Mouse (Mus musculus): Measurements from ENCODE around the gene Kif18b. TPM values are rescaled to one million over a fixed set of nuclear protein-coding genes. Genes with fewer than 3 reads are reported as not detected.
A peak's percentile ranks its signal among the peaks of the same experiment; 100 is the strongest.

Gene Kif18b
- polyA plus RNA-seq, 1 experiment, result 18.4 TPM

DNA sequence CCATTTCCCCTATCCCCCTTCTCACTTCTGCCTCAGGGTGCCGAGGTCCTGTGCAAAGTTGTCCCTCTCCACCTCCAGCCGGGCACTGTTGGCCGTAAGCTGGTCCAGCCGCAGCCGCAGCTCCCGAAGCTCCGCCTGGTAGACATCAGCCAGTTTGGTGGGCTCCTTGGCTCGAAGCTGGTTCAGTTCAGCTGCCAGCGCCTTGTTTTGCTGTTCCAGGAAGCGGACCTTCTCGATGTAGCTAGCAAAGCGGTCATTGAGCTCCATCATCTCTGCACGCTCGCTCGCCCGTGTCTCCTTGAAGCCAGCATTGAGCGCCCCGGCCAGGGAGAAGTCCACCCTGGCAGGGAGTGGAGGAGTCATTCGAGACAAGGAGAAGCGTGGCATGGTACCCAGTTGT is 28.3 kb downstream of the Kif18b start:
- no peak overlapping the region for H3K4me3 ChIP-seq
- H3K36me3 ChIP-seq (ENCODE audit: control insufficient read depth, insufficient read depth), result no peaks in the 10 kb centered on the region
- no peaks in the 10 kb centered on the region for H3K79me2 ChIP-seq (ENCODE audit: control insufficient read depth, insufficient read depth)
- no peak overlapping the region for H3K4me2 ChIP-seq (ENCODE audit: low read depth)
- no peak overlapping the region for H3ac ChIP-seq (ENCODE audit: control insufficient read depth, insufficient read length)
- no peak for TF ChIP-seq TCF12 (IDR thresholded peaks at IDR 0.05; ENCODE audit: insufficient read depth, poor library complexity, severe bottlenecking)
- no peaks in the 10 kb centered on the region for H3K27me3 ChIP-seq (ENCODE audit: control insufficient read depth, insufficient read depth, insufficient read length)

- TF ChIP-seq E2F4 (IDR thresholded peaks at IDR 0.05; ENCODE audit: insufficient read depth) (no peak), CEBPB (IDR thresholded peaks at IDR 0.05; ENCODE audit: insufficient read depth, poor library complexity, severe bottlenecking) (no peak), MAX (IDR thresholded peaks at IDR 0.05; ENCODE audit: low read depth) (no peak), USF1 (IDR thresholded peaks at IDR 0.05; ENCODE audit: low read depth) (no peak), TCF12 (IDR thresholded peaks at IDR 0.05; ENCODE audit: insufficient read depth, poor library complexity, severe bottlenecking) (no peak), TCF3 (IDR thresholded peaks at IDR 0.05; ENCODE audit: insufficient read length, low read depth) (no peak), POLR2A (IDR thresholded peaks at IDR 0.05; ENCODE audit: insufficient read length, low read depth) (no peak), SRF (IDR thresholded peaks at IDR 0.05; ENCODE audit: control insufficient read depth, insufficient read length, low read depth) (no peak), POLR2AphosphoS2 (IDR thresholded peaks at IDR 0.05; ENCODE audit: insufficient read length, low read depth) (no peak), MYOG (IDR thresholded peaks at IDR 0.05; ENCODE audit: control insufficient read depth in 1 of 3, insufficient read depth in 1 of 3, insufficient read length in 2 of 3, low read depth in 2 of 3) (no peak), MYOD1 (IDR thresholded peaks at IDR 0.05; ENCODE audit: control insufficient read depth in 1 of 3, insufficient read length in 2 of 3, low read depth in 2 of 3) (no peak), REST (IDR thresholded peaks at IDR 0.05; ENCODE audit: insufficient read depth, insufficient read length) (no peak)
- Histone ChIP-seq H3ac (ENCODE audit: control insufficient read depth, insufficient read length) (no peak overlapping the region), H3K4me3 (no peak overlapping the region), H3K79me2 (ENCODE audit: control insufficient read depth, insufficient read depth) (no peaks in the 10 kb centered on the region), H3K4me2 (ENCODE audit: low read depth) (no peak overlapping the region), H3K36me3 (ENCODE audit: control insufficient read depth, insufficient read depth) (no peaks in the 10 kb centered on the region), H3K27me3 (ENCODE audit: control insufficient read depth, insufficient read depth, insufficient read length) (no peaks in the 10 kb centered on the region)
These were observed 29.1 kb downstream of the Kif18b start for GRCm38 (mm10) chr11:102895779-102896178.

- Histone ChIP-seq H3ac (ENCODE audit: control insufficient read depth, insufficient read length) (no peak overlapping the region), H3K4me3 (no peak overlapping the region), H3K79me2 (ENCODE audit: control insufficient read depth, insufficient read depth) (no peaks in the 10 kb centered on the region), H3K36me3 (ENCODE audit: control insufficient read depth, insufficient read depth) (no peaks in the 10 kb centered on the region), H3K4me2 (ENCODE audit: low read depth) (no peak overlapping the region), H3K27me3 (ENCODE audit: control insufficient read depth, insufficient read depth, insufficient read length) (no peaks in the 10 kb centered on the region)
- TF ChIP-seq MAX (IDR thresholded peaks at IDR 0.05; ENCODE audit: low read depth) (no peak), USF1 (IDR thresholded peaks at IDR 0.05; ENCODE audit: low read depth) (no peak), POLR2AphosphoS2 (IDR thresholded peaks at IDR 0.05; ENCODE audit: insufficient read length, low read depth) (no peak), TCF12 (IDR thresholded peaks at IDR 0.05; ENCODE audit: insufficient read depth, poor library complexity, severe bottlenecking) (no peak), TCF3 (IDR thresholded peaks at IDR 0.05; ENCODE audit: insufficient read length, low read depth) (no peak), E2F4 (IDR thresholded peaks at IDR 0.05; ENCODE audit: insufficient read depth) (no peak), MYOD1 (IDR thresholded peaks at IDR 0.05; ENCODE audit: control insufficient read depth in 1 of 3, insufficient read length in 2 of 3, low read depth in 2 of 3) (no peak), SRF (IDR thresholded peaks at IDR 0.05; ENCODE audit: control insufficient read depth, insufficient read length, low read depth) (no peak), POLR2A (IDR thresholded peaks at IDR 0.05; ENCODE audit: insufficient read length, low read depth) (no peak)
These were observed 30.2 kb downstream of the Kif18b start for GRCm38 (mm10) chr11:102894716-102895115.

DNA sequence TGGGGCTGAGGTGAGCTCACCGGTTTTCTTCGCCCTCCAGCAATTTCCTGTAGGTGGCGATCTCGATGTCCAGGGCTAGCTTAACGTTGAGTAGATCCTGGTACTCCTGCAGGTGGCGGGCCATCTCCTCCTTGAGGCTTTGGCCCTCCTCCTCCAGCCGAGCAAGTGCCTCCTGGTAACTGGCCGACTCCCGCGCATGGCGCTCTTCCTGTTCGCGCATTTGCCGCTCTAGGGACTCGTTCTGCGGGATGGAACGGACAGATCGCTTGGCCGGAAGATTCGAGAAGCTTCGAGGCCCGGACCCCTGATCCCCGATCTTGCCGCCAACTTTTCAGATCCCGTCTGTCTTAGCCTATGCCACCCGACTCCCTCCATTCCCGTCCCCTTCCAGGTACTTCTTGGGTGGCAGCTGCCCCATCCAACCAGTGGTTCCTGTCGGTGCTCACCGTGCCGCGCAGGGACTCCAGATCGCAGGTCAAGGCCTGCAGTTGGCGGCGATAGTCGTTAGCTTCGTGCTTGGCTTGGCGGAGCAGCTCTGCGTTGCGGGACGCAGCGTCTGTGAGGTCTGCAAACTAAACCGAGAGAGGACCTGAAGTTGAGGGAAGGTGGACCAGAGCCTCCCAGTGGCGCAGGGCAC is 31.8 kb downstream of the Kif18b start:
- H3ac ChIP-seq (ENCODE audit: control insufficient read depth, insufficient read length), result no peak overlapping the region
- no peak overlapping the region for H3K4me2 ChIP-seq (ENCODE audit: low read depth)
- no peaks in the 10 kb centered on the region for H3K79me2 ChIP-seq (ENCODE audit: control insufficient read depth, insufficient read depth)
- no peaks in the 10 kb centered on the region for H3K36me3 ChIP-seq (ENCODE audit: control insufficient read depth, insufficient read depth)
- no peak for TF ChIP-seq POLR2A (IDR thresholded peaks at IDR 0.05; ENCODE audit: insufficient read length, low read depth)
- no peak for TF ChIP-seq E2F4 (IDR thresholded peaks at IDR 0.05; ENCODE audit: insufficient read depth)
- no peak for TF ChIP-seq POLR2AphosphoS2 (IDR thresholded peaks at IDR 0.05; ENCODE audit: insufficient read length, low read depth)
- no peak for TF ChIP-seq MAX (IDR thresholded peaks at IDR 0.05; ENCODE audit: low read depth)
- TF ChIP-seq USF1 (IDR thresholded peaks at IDR 0.05; ENCODE audit: low read depth), result no peak
- no peak for TF ChIP-seq CEBPB (IDR thresholded peaks at IDR 0.05; ENCODE audit: insufficient read depth, poor library complexity, severe bottlenecking)
- no peak for TF ChIP-seq REST (IDR thresholded peaks at IDR 0.05; ENCODE audit: insufficient read depth, insufficient read length)
- no peak for TF ChIP-seq TCF3 (IDR thresholded peaks at IDR 0.05; ENCODE audit: insufficient read length, low read depth)
- TF ChIP-seq TCF12 (IDR thresholded peaks at IDR 0.05; ENCODE audit: insufficient read depth, poor library complexity, severe bottlenecking), result no peak
- no peak for TF ChIP-seq MYOG (IDR thresholded peaks at IDR 0.05; ENCODE audit: control insufficient read depth in 1 of 3, insufficient read depth in 1 of 3, insufficient read length in 2 of 3, low read depth in 2 of 3)
- TF ChIP-seq SRF (IDR thresholded peaks at IDR 0.05; ENCODE audit: control insufficient read depth, insufficient read length, low read depth), result no peak
- no peak for TF ChIP-seq MYOD1 (IDR thresholded peaks at IDR 0.05; ENCODE audit: control insufficient read depth in 1 of 3, insufficient read length in 2 of 3, low read depth in 2 of 3)
- H3K27me3 ChIP-seq (ENCODE audit: control insufficient read depth, insufficient read depth, insufficient read length), result no peaks in the 10 kb centered on the region
- no peak overlapping the region for H3K4me3 ChIP-seq

GRCm38 (mm10) chr11:102890096-102890495 is 34.8 kb downstream of the Kif18b start:
- no peak overlapping the region for H3K4me3 ChIP-seq
- H3K4me2 ChIP-seq (ENCODE audit: low read depth), result no peak overlapping the region
- no peak for TF ChIP-seq E2F4 (IDR thresholded peaks at IDR 0.05; ENCODE audit: insufficient read depth)
- no peak for TF ChIP-seq POLR2A (IDR thresholded peaks at IDR 0.05; ENCODE audit: insufficient read length, low read depth)
- no peak for TF ChIP-seq TCF12 (IDR thresholded peaks at IDR 0.05; ENCODE audit: insufficient read depth, poor library complexity, severe bottlenecking)
- TF ChIP-seq POLR2AphosphoS2 (IDR thresholded peaks at IDR 0.05; ENCODE audit: insufficient read length, low read depth), result no peak
- TF ChIP-seq CEBPB (IDR thresholded peaks at IDR 0.05; ENCODE audit: insufficient read depth, poor library complexity, severe bottlenecking), result peak; percentile 39; the same call in 1 of the 2 replicates
- H3K36me3 ChIP-seq (ENCODE audit: control insufficient read depth, insufficient read depth), result no peaks in the 10 kb centered on the region
- H3K27me3 ChIP-seq (ENCODE audit: control insufficient read depth, insufficient read depth, insufficient read length), result peaks cover 9% of the 10 kb centered on the region
- no peaks in the 10 kb centered on the region for H3K79me2 ChIP-seq (ENCODE audit: control insufficient read depth, insufficient read depth)
- no peak overlapping the region for H3ac ChIP-seq (ENCODE audit: control insufficient read depth, insufficient read length)
